Mouse (Mus musculus) yolk sac, embryonic 10.5 days (tissue): Measurements from ENCODE around the gene Hoxd13.

Source experiments
- DNase-seq: peaks from one replicate; pipeline ENCODE4 v3.0.0-alpha.2; 2017; ENCODE audit warnings: low spot score

Gene Hoxd13

DNA sequence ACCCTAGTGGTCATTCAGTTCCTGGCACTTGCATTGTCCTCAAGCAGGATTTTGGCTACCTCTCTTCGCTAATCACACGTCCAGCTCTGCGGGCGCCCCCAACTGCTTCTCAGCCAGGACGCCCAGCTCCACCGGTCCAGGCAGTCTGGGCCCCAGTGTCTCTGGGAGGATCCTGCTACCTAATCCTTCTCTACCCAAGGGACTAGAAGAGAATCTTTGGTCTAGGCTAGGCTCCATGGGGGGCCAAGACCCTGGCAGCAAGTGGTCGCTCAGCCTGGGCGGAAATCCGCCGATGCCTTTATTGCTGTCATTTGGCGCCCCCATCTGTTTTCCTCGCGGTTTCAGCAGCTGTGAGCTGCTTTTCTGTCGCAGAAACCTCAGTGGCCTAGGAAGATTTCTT, 6.4 kb upstream of the Hoxd13 start:
- peak; percentile 41 for DNase-seq

- DNase-seq, result peak; percentile 14
These were observed 4.7 kb upstream of the Hoxd13 start for GRCm38 (mm10) chr2:74663291-74663925.

DNA sequence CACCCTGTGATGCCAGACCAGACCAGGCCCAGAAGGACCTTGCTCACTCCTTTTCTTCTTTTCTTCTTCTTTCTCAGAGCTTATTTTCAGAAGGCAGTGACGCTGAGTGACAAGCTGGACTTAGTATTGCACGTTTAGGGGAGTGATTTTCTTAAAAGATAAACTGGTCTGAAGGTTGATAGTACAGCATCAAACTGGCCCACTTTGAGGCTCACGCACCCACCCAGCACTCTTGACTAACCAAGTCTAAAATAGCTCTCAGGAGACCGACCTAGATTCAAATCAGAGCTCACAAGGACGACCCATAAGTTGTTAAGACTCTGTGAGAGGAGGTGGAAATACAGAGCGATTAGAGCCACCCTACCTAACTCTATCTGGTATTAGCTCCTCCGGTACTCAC, 1.7 kb upstream of the Hoxd13 start:
- DNase-seq, result no peak

DNA sequence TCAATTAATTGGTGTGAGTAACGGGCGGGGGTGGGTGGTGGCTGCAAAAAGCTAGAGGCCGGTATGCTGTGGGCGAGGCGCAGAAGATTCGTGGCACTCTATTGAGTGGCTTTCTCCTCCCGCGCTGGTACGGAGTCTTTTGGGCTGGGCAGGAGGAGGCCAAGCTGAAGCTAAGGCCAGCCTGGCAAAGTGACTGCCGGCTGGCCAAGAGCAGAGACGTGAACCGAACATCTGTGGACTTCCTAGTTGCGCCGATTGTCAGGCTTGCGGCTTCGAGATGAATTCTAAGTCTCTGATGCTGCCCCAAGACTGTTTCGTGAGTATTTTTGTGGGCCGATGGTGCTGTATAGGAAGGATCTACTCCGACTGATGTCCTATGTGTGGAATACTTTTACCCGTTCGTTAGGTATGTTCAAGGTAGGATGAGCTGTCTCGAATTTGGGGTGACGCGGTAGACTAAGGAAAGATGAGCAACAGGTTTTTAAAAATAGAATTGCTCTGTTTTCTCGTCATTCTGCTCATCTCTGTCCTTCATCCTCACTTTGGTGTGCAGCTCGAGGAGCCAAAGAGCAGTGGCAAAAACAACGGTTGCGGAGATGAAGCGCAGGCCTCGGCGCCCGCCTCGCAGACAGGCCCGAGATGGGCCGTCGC, 794 bp upstream of the Hoxd13 start:
- DNase-seq, result no peak

DNA sequence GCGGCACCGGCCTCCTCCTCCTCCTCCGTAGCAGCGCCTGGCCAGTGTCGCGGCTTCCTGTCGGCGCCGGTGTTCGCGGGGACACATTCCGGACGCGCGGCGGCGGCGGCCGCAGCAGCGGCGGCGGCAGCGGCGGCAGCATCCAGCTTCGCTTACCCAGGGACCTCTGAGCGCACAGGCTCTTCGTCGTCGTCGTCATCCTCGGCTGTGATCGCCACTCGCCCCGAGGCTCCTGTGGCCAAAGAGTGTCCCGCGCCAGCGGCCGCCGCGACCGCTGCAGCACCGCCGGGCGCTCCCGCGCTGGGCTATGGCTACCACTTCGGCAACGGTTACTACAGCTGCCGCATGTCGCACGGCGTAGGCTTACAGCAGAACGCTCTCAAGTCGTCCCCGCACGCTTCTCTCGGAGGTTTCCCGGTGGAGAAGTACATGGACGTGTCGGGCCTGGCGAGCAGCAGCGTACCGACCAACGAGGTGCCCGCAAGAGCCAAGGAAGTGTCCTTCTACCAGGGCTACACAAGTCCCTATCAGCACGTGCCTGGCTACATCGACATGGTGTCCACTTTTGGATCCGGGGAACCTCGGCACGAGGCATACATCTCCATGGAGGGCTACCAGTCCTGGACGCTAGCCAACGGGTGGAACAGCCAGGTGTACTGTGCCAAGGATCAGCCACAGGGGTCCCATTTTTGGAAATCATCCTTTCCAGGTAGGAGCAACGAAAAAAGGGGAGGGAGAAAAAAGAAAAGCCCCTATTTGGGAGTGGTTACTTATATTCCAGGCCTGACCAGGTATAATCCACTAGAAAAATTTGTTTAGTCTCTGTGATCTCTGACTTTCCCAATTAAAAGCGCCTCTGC, 490 bp downstream of the Hoxd13 start:
- no peak for DNase-seq

DNA sequence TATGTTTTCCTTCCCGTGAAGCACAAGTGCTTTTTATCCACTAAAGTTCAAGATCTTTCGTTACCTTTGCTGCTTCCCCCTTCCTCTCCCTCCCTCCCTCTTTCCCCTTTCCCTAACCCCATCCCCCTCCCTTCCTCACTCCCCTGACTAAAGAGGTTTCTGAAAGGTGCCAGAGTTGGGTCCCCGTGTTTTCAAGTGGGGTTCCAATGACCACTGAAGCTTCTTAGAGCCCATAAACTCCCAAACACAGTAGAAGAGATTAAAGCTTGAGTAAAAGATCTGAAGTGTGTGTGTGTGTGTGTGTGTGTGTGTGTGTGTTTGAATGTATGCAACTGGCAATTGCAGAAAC, 1.1 kb downstream of the Hoxd13 start:
- no peak for DNase-seq

GRCm38 (mm10) chr2:74669650-74670235, 1.6 kb downstream of the Hoxd13 start:
- DNase-seq, result no peak

GRCm38 (mm10) chr2:74670632-74671188, 2.6 kb downstream of the Hoxd13 start:
- no peak for DNase-seq

DNA sequence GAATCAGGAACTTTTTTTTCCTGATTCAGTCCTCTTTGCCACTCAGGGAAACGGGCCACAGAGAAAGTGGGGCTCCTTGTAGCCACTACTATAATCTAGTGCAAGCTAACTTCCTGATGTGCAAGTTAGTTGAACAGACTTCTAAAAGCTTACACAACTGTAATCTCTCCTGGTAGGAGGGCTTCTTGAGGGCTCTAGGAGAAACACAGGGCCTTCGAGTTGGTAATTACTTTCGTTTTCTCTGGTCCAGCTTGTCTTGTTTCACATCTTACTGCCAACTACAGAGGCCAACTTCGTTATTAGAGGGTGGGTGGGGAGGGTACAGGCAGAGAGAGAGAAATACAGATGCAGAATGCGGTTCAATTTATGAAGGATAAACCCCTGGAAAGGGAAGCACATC, 3.7 kb downstream of the Hoxd13 start:
- no peak for DNase-seq

DNA sequence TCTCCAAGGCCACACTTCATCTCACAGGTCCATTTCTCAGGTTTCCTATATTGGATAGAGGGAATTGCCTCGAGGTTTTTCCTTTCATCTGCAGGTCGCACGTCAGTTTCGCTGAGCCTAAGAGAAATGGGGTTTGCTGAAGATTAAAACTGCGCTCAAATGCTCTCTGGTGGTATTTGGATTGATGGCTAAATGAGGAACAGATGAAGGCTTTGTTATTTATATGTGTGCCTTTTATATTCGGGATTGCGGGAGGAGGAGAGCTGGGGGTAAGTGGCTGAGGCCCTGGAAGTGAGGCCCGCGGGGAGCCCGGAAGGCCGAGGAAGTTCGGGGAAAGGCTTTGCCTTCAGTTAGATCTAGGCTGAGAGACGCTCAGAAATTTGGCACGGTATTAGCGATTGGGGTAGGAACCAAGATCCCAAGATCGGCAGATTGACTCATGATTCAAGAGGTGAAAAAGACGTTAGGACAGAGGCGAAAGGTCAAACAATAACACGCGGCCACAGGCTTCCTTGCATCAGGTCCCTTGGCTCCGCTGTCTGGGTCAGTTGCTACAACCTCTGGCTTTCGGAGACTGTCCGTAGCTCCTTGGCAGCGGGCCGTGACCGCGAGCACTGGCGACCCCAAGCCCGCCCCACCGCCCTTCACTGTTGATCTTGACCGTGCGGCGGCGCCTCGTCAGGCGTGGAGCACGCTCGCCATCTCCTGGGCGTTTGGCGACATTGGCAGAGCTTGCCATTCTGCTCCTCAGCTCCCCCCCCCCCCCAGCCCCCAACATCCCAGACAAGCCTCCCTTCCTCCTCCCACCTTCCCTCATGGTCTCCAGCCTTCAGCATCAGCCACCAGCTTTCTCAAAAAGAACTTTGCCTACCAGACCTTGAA, 4.6 kb downstream of the Hoxd13 start:
- DNase-seq, result no peak

- no peak for DNase-seq
These were observed 5.8 kb downstream of the Hoxd13 start for GRCm38 (mm10) chr2:74673835-74674425.

- DNase-seq, result no peak
These were observed 7.0 kb downstream of the Hoxd13 start, which contains the start of gene Hoxd12 for GRCm38 (mm10) chr2:74674881-74675665. Hoxd12 (plus strand) TSS chr2:74675013.

GRCm38 (mm10) chr2:74675666-74676282, 7.7 kb downstream of the Hoxd13 start:
- DNase-seq, result no peak

GRCm38 (mm10) chr2:74676376-74677052, 8.4 kb downstream of the Hoxd13 start:
- DNase-seq, result no peak

DNA sequence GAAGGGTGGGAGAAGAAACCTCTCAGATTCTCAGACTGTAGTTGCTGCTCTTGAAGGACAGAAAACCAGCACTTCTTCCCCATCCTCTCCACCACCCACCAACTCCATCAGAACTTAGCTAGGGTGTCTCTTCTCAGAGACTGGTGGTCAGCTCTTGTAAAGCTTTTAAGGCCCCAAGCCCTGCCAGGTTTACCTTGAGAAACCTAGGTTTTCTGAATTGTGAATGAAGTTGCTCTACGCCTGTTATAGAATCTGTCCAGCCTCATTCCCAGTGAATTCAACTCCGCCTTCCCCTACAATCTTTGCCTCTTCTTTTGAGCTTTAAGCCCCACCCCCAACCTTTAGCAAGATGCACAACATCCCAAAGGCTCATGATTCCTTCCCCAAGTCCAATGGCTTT, 9.0 kb downstream of the Hoxd13 start:
- DNase-seq, result no peak

GRCm38 (mm10) chr2:74678891-74679595, 10.9 kb downstream of the Hoxd13 start, which contains the start of gene Hoxd11:
Hoxd11 (plus strand) TSS chr2:74679557.
- DNase-seq, result no peak

- DNase-seq, result no peak
These were observed 11.5 kb downstream of the Hoxd13 start for GRCm38 (mm10) chr2:74679596-74679971.

- DNase-seq, result no peak
These were observed 11.9 kb downstream of the Hoxd13 start for GRCm38 (mm10) chr2:74679980-74680379.
